Mouse (Mus musculus): ENCODE results near the gene Smagp. TPM values are rescaled to one million over a fixed set of nuclear protein-coding genes. Genes with fewer than 3 reads are reported as not detected.

The Smagp gene
- polyA plus RNA-seq, 1 experiment from 2014 or later, result 5.0 TPM

GRCm38 (mm10) chr15:100660306-100660705, 23.6 kb upstream of the Smagp start:
- peaks cover 3% of the 10 kb centered on the region; the same call in 1 of the 2 replicates for H3K4me1 ChIP-seq
- H3K9me3 ChIP-seq (replicated peaks), result no peaks in the 10 kb centered on the region
- 87% methylated on average over 9 of the region's 9 CpGs for WGBS
- no peak for DNase-seq (ENCODE audit: low spot score)
- no peak overlapping the region for H3K4me3 ChIP-seq
- H3K27ac ChIP-seq, result no peak overlapping the region
- peaks cover 6% of the 10 kb centered on the region; the same call in 1 of the 2 replicates for H3K27me3 ChIP-seq (ENCODE audit: low read depth, poor library complexity, severe bottlenecking)
- H3K36me3 ChIP-seq, result no peaks in the 10 kb centered on the region

GRCm38 (mm10) chr15:100655201-100655600, 18.5 kb upstream of the Smagp start:
- WGBS, result 90% methylated on average over 5 of the region's 5 CpGs
- H3K4me1 ChIP-seq, result peaks cover 3% of the 10 kb centered on the region; the same call in 1 of the 2 replicates
- DNase-seq (ENCODE audit: low spot score), result no peak
- no peak overlapping the region for H3K27ac ChIP-seq
- no peak overlapping the region for H3K4me3 ChIP-seq
- H3K9me3 ChIP-seq (replicated peaks), result no peaks in the 10 kb centered on the region
- H3K36me3 ChIP-seq, result no peaks in the 10 kb centered on the region
- no peaks in the 10 kb centered on the region for H3K27me3 ChIP-seq (ENCODE audit: low read depth, poor library complexity, severe bottlenecking)

- H3K36me3 ChIP-seq, result no peaks in the 10 kb centered on the region
- H3K4me3 ChIP-seq, result no peak overlapping the region
- DNase-seq (ENCODE audit: low spot score), result no peak
- no peaks in the 10 kb centered on the region for H3K27me3 ChIP-seq (ENCODE audit: low read depth, poor library complexity, severe bottlenecking)
- 85% methylated on average over 1 of the region's 1 CpGs for WGBS
- peaks cover 3% of the 10 kb centered on the region; the same call in 1 of the 2 replicates for H3K4me1 ChIP-seq
- H3K27ac ChIP-seq, result no peak overlapping the region
- H3K9me3 ChIP-seq (replicated peaks), result no peaks in the 10 kb centered on the region
Measured at GRCm38 (mm10) chr15:100654271-100654670, 17.5 kb upstream of the Smagp start.

- WGBS, result 87% methylated on average over 9 of the region's 9 CpGs
- Histone ChIP-seq H3K27ac (no peak overlapping the region), H3K9me3 (replicated peaks) (no peaks in the 10 kb centered on the region), H3K4me1 (no peaks in the 10 kb centered on the region), H3K36me3 (no peaks in the 10 kb centered on the region), H3K4me3 (no peak overlapping the region), H3K27me3 (ENCODE audit: low read depth, poor library complexity, severe bottlenecking) (no peaks in the 10 kb centered on the region)
- no peak for DNase-seq (ENCODE audit: low spot score)
Measured at GRCm38 (mm10) chr15:100651610-100652009, 14.9 kb upstream of the Smagp start.

GRCm38 (mm10) chr15:100650111-100650510, 13.4 kb upstream of the Smagp start:
- H3K36me3 ChIP-seq, result no peaks in the 10 kb centered on the region
- H3K27me3 ChIP-seq (ENCODE audit: low read depth, poor library complexity, severe bottlenecking), result no peaks in the 10 kb centered on the region
- H3K9me3 ChIP-seq (replicated peaks), result no peaks in the 10 kb centered on the region
- H3K4me3 ChIP-seq, result no peak overlapping the region
- 81% methylated on average over 10 of the region's 10 CpGs for WGBS
- H3K27ac ChIP-seq, result no peak overlapping the region
- no peak for DNase-seq (ENCODE audit: low spot score)
- H3K4me1 ChIP-seq, result peaks cover 2% of the 10 kb centered on the region; the same call in 1 of the 2 replicates

GRCm38 (mm10) chr15:100646161-100646560, 9.4 kb upstream of the Smagp start:
- DNase-seq (ENCODE audit: low spot score), result no peak
- 79% methylated on average over 6 of the region's 6 CpGs for WGBS
- Histone ChIP-seq H3K27ac (no peak overlapping the region), H3K27me3 (ENCODE audit: low read depth, poor library complexity, severe bottlenecking) (peaks cover 7% of the 10 kb centered on the region; the same call in 1 of the 2 replicates), H3K9me3 (replicated peaks) (no peaks in the 10 kb centered on the region), H3K4me3 (no peak overlapping the region), H3K36me3 (no peaks in the 10 kb centered on the region), H3K4me1 (peaks cover 6% of the 10 kb centered on the region; the same call in 1 of the 2 replicates)

GRCm38 (mm10) chr15:100642451-100642850, 5.7 kb upstream of the Smagp start:
- H3K4me1 ChIP-seq, result peaks cover 6% of the 10 kb centered on the region
- H3K9me3 ChIP-seq (replicated peaks), result no peaks in the 10 kb centered on the region
- no peaks in the 10 kb centered on the region for H3K36me3 ChIP-seq
- H3K27me3 ChIP-seq (ENCODE audit: low read depth, poor library complexity, severe bottlenecking), result peaks cover 39% of the 10 kb centered on the region
- WGBS, result 91% methylated on average over 7 of the region's 7 CpGs
- H3K27ac ChIP-seq, result no peak overlapping the region
- DNase-seq (ENCODE audit: low spot score), result no peak
- H3K4me3 ChIP-seq, result no peak overlapping the region

- H3K36me3 ChIP-seq, result no peaks in the 10 kb centered on the region
- H3K27me3 ChIP-seq (ENCODE audit: low read depth, poor library complexity, severe bottlenecking), result peaks cover 50% of the 10 kb centered on the region
- H3K4me3 ChIP-seq, result no peak overlapping the region
- H3K9me3 ChIP-seq (replicated peaks), result no peaks in the 10 kb centered on the region
- DNase-seq (ENCODE audit: low spot score), result no peak
- H3K27ac ChIP-seq, result no peak overlapping the region
- peaks cover 17% of the 10 kb centered on the region for H3K4me1 ChIP-seq
- 82% methylated on average over 15 of the region's 16 CpGs for WGBS
Measured at GRCm38 (mm10) chr15:100641226-100641810, 4.6 kb upstream of the Smagp start.

- peaks cover 62% of the 10 kb centered on the region for H3K27me3 ChIP-seq (ENCODE audit: low read depth, poor library complexity, severe bottlenecking)
Measured at GRCm38 (mm10) chr15:100639972-100640750, 3.4 kb upstream of the Smagp start.

GRCm38 (mm10) chr15:100637661-100638060, 921 bp upstream of the Smagp start:
- no peak overlapping the region for H3K27ac ChIP-seq
- DNase-seq (ENCODE audit: low spot score), result no peak
- peaks cover 87% of the 10 kb centered on the region for H3K27me3 ChIP-seq (ENCODE audit: low read depth, poor library complexity, severe bottlenecking)
- H3K9me3 ChIP-seq (replicated peaks), result no peaks in the 10 kb centered on the region
- 16% methylated on average over 6 of the region's 6 CpGs for WGBS
- no peaks in the 10 kb centered on the region for H3K36me3 ChIP-seq
- peaks cover 15% of the 10 kb centered on the region for H3K4me1 ChIP-seq
- H3K4me3 ChIP-seq, result no peak overlapping the region

More at GRCm38 (mm10) chr15:100639972-100640750, 3.4 kb upstream of the Smagp start:
- Histone ChIP-seq H3K4me1 (peaks cover 19% of the 10 kb centered on the region), H3K9me3 (replicated peaks) (no peaks in the 10 kb centered on the region), H3K36me3 (no peaks in the 10 kb centered on the region), H3K27ac (no peak overlapping the region), H3K4me3 (no peak overlapping the region)
- 71% methylated on average over 16 of the region's 16 CpGs for WGBS
- DNase-seq (ENCODE audit: low spot score), result no peak

GRCm38 (mm10) chr15:100635851-100636645, 692 bp downstream of the Smagp start:
- H3K4me3 ChIP-seq, result peak overlapping the region; percentile 58
- DNase-seq (ENCODE audit: low spot score), result peak; percentile 50
- no peaks in the 10 kb centered on the region for H3K36me3 ChIP-seq
- peaks cover 15% of the 10 kb centered on the region for H3K4me1 ChIP-seq
- no peaks in the 10 kb centered on the region for H3K9me3 ChIP-seq (replicated peaks)
- peak overlapping the region; percentile 71 for H3K27ac ChIP-seq
- WGBS, result 4% methylated on average over 38 of the region's 38 CpGs
- peaks cover 82% of the 10 kb centered on the region for H3K27me3 ChIP-seq (ENCODE audit: low read depth, poor library complexity, severe bottlenecking)

GRCm38 (mm10) chr15:100635239-100635638, 1.5 kb downstream of the Smagp start:
- WGBS, result 9% methylated on average over 9 of the region's 9 CpGs
- Histone ChIP-seq H3K9me3 (replicated peaks) (no peaks in the 10 kb centered on the region), H3K4me3 (no peak overlapping the region), H3K4me1 (peaks cover 15% of the 10 kb centered on the region), H3K36me3 (no peaks in the 10 kb centered on the region), H3K27ac (no peak overlapping the region), H3K27me3 (ENCODE audit: low read depth, poor library complexity, severe bottlenecking) (peaks cover 74% of the 10 kb centered on the region)
- DNase-seq (ENCODE audit: low spot score), result no peak

- DNase-seq (ENCODE audit: low spot score), result no peak
- H3K36me3 ChIP-seq, result no peaks in the 10 kb centered on the region
- H3K27me3 ChIP-seq (ENCODE audit: low read depth, poor library complexity, severe bottlenecking), result peaks cover 59% of the 10 kb centered on the region
- H3K4me3 ChIP-seq, result no peak overlapping the region
- H3K27ac ChIP-seq, result no peak overlapping the region
- H3K9me3 ChIP-seq (replicated peaks), result no peaks in the 10 kb centered on the region
- 87% methylated on average over 10 of the region's 10 CpGs for WGBS
- H3K4me1 ChIP-seq, result peaks cover 16% of the 10 kb centered on the region
Measured at GRCm38 (mm10) chr15:100633341-100633740, 3.4 kb downstream of the Smagp start.
